Comparison of ENCODE assay signal across 12 mouse cellular contexts in the genomic region with DNA sequence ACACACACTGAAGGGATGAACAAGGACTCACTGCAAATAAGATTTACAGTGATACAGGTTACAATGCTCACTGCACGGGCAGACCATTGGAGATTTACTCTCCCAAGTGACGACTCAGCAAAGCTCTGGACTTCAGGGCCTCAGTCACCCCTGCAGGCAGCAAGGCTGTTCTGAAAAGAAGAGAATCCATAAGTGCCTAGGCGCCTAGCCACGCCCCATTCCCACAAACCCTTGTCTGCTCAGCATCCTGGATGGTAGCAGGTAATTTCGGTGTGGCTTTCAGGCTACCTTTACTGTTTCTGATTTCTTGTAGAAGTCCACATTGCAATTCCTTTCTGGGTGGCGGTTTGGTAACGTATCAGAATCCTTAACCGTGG. TPM values are rescaled to one million over a fixed set of nuclear protein-coding genes. Genes with fewer than 3 reads are reported as not detected.
A peak's percentile ranks its signal among the peaks of the same experiment; 100 is the strongest.
DNase-seq lines count a peak whose midpoint lies in the region; ATAC-seq and TF ChIP-seq lines count a peak whose summit lies in the region.
"Had no signal": no experiment of that assay in that cellular context is flagged by ENCODE, and none has a peak within 500 bp of the region (broad histone marks: within the 10 kb centered on the region; RNA-seq: fewer than 3 reads in every experiment).

No protein-coding gene starts in this region.

- WGBS in liver, postnatal 0 days (ENCODE audit: insufficient replicate concordance) = 49% methylated on average over 8 of the region's 8 CpGs

- no peaks in the 10 kb centered on the region for H3K4me1 ChIP-seq in liver, postnatal 0 days (ENCODE audit: insufficient read depth)
- H3K4me1 ChIP-seq: embryonic facial prominence, embryonic 12.5 days; limb, embryonic 13.5 days had no signal

- H3K36me3 ChIP-seq in liver, postnatal 0 days (replicated peaks; ENCODE audit: insufficient read depth, low read length) = peaks cover 2% of the 10 kb centered on the region; the same call in 1 of the 2 replicates

- no peaks in the 10 kb centered on the region for H3K9me3 ChIP-seq in liver, postnatal 0 days (ENCODE audit: low read length)
- H3K9me3 ChIP-seq: embryonic facial prominence, embryonic 12.5 days; limb, embryonic 13.5 days; midbrain, embryonic 13.5 days had no signal

- peak overlapping the region; percentile 93 for H3K27ac ChIP-seq in liver, postnatal 0 days (ENCODE audit: low read depth)
- H3K27ac ChIP-seq: embryonic facial prominence, embryonic 12.5 days; limb, embryonic 13.5 days; midbrain, embryonic 13.5 days had no signal

- peak overlapping the region; percentile 51 for H3K4me2 ChIP-seq in liver, postnatal 0 days (ENCODE audit: low read depth, low read length)
- H3K4me2 ChIP-seq: embryonic facial prominence, embryonic 12.5 days; limb, embryonic 13.5 days; midbrain, embryonic 13.5 days had no signal

- ATAC-seq in cerebellum, adult (ENCODE audit: insufficient number of reproducible peaks, low FRiP score, low TSS enrichment) = no peak
- peak; percentile 7; the same call in 1 of the 2 replicates for ATAC-seq in liver, postnatal 0 days
- ATAC-seq: forebrain, embryonic 16.5 days; midbrain, embryonic 13.5 days had no signal

- peak overlapping the region; percentile 41 for H3K4me3 ChIP-seq in liver, postnatal 0 days (ENCODE audit: low read depth, low read length)
- H3K4me3 ChIP-seq: embryonic facial prominence, embryonic 12.5 days; limb, embryonic 13.5 days; midbrain, embryonic 13.5 days had no signal

- no peak for TF ChIP-seq CTCF in liver, postnatal 0 days (IDR thresholded peaks at IDR 0.05; ENCODE audit: low read depth)

- no peaks in the 10 kb centered on the region for H3K27me3 ChIP-seq in liver, postnatal 0 days (ENCODE audit: insufficient read depth, low read length)
- H3K27me3 ChIP-seq: embryonic facial prominence, embryonic 12.5 days; limb, embryonic 13.5 days; midbrain, embryonic 13.5 days had no signal

- no peak for TF ChIP-seq EP300 in liver, postnatal 0 days (IDR thresholded peaks at IDR 0.05; ENCODE audit: low read depth)

- DNase-seq in cerebellum, adult 18-20 months = peak; percentile 23 to 38
- peak; percentile 17 for DNase-seq in kidney, postnatal 10 days
- no peak for DNase-seq in kidney, adult 8-10 months
- DNase-seq in ES-CJ7 (ENCODE audit: low read depth, low spot score) = peak; percentile 44
- DNase-seq in liver, postnatal 0 days = peak; percentile 21
- no peak for DNase-seq in layer of hippocampus, adult 18-20 months (ENCODE audit: low spot score in 2 of 2)
- no peak for DNase-seq in urinary bladder, adult 18-20 months (ENCODE audit: low spot score in 2 of 2)

- peak overlapping the region; percentile 61 for H3K9ac ChIP-seq in liver, postnatal 0 days (replicated peaks)
- H3K9ac ChIP-seq: embryonic facial prominence, embryonic 12.5 days; limb, embryonic 13.5 days; midbrain, embryonic 13.5 days had no signal

RNA-seq across cellular contexts. Expression of a gene that starts 55.2 kb away (rescaled TPM):
- 2.1 and 2.8 TPM in 2 replicates for polyA plus RNA-seq in liver, postnatal 0 days (2015; fragmentation: Nextera tagmentation; extraction: Ambion mirVana)
- total RNA-seq in layer of hippocampus, adult 18-20 months (2021) = 10 to 100 TPM; 76.6 to 76.9 TPM

RNA-seq across cellular contexts. Expression of a gene that starts 56.2 kb away (rescaled TPM):
- 119 and 126 TPM in 2 replicates for polyA plus RNA-seq in liver, postnatal 0 days (2015; fragmentation: Nextera tagmentation; extraction: Ambion mirVana)
- total RNA-seq in layer of hippocampus, adult 18-20 months (2021) = 10 to 100 TPM; 89.4 to 90.6 TPM

Comparison
In these comparisons a context has a peak if more than half of its experiments do, and no peak if none do; other contexts are left out.
1. DNase-seq: peak in cerebellum, adult 18-20 months (2 of 2), kidney, postnatal 10 days (single experiment), ES-CJ7 (single experiment) and liver, postnatal 0 days (single experiment); none in kidney, adult 8-10 months (0 of 2), layer of hippocampus, adult 18-20 months (0 of 2) and urinary bladder, adult 18-20 months (0 of 2).